ENCODE assay signal across 7 mouse cellular contexts in the genomic region with DNA sequence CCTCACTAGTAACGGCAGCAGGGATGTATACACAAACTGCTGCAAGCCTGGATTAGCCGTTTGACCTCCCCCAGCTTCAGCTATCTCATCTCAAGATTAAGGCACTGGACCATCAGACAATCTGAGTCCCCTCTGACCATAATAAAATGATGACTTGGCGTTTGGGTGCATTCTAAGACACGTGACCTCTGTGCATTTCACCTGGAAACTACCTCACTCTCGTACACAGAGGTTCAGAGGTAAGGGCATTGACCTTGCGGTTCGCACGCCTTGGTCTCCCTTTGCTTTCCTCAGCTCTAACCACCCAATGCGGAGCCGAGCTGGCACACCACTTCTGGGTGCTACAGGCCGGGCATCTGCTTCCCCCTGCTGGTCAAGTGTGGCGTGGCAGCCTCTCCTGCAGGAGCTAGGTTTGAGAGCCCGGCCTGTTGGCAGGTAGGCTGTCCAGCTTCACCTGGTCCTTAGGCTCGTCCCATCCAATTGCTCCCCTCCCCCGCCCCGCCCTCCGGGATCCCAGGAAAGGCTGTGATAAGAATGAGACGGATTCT. TPM values are rescaled to one million over a fixed set of nuclear protein-coding genes. Genes with fewer than 3 reads are reported as not detected.
A peak's percentile ranks its signal among the peaks of the same experiment; 100 is the strongest.
DNase-seq lines count a peak whose midpoint lies in the region; ATAC-seq and TF ChIP-seq lines count a peak whose summit lies in the region.

No protein-coding gene starts in this region.

- no peak overlapping the region for H3K27ac ChIP-seq in embryonic facial prominence, embryonic 12.5 days
- H3K27ac ChIP-seq in limb, embryonic 12.5 days: no peak overlapping the region
- no peak overlapping the region for H3K27ac ChIP-seq in midbrain, embryonic 14.5 days (replicated peaks; ENCODE audit: low read depth, low read length)
- H3K27ac ChIP-seq in small intestine, adult 2 months (ENCODE audit: insufficient read depth, low read depth, low read length): no peak overlapping the region

- peak; percentile 96 for TF ChIP-seq CTCF in small intestine, adult 2 months (IDR thresholded peaks at IDR 0.05; ENCODE audit: extremely low read depth, insufficient read length, insufficient replicate concordance, low read depth, low read length)

- peak overlapping the region; percentile 8; the same call in 1 of the 2 replicates for H3K4me2 ChIP-seq in embryonic facial prominence, embryonic 12.5 days (replicated peaks)
- H3K4me2 ChIP-seq in limb, embryonic 12.5 days: peak overlapping the region; percentile 40
- no peak overlapping the region for H3K4me2 ChIP-seq in midbrain, embryonic 14.5 days (ENCODE audit: low read length)

- H3K4me1 ChIP-seq in embryonic facial prominence, embryonic 12.5 days: peaks cover 5% of the 10 kb centered on the region; the same call in 1 of the 2 replicates
- H3K4me1 ChIP-seq in limb, embryonic 12.5 days (replicated peaks): peaks cover 38% of the 10 kb centered on the region
- 0 out of 2 replicates have a peak, but pooled peaks cover 7% of the 10 kb centered on the region for H3K4me1 ChIP-seq in midbrain, embryonic 14.5 days (ENCODE audit: control insufficient read depth, insufficient read depth, low read length)
- H3K4me1 ChIP-seq in small intestine, adult 2 months (ENCODE audit: control insufficient read depth, insufficient read depth, insufficient read length, low read length): no peaks in the 10 kb centered on the region; the same call in 1 of the 2 replicates

- no peaks in the 10 kb centered on the region for H3K36me3 ChIP-seq in embryonic facial prominence, embryonic 12.5 days
- no peaks in the 10 kb centered on the region for H3K36me3 ChIP-seq in limb, embryonic 12.5 days
- H3K36me3 ChIP-seq in midbrain, embryonic 14.5 days (ENCODE audit: control insufficient read depth, insufficient read depth, low read length): no peaks in the 10 kb centered on the region
- no peaks in the 10 kb centered on the region for H3K36me3 ChIP-seq in small intestine, adult 2 months (ENCODE audit: control insufficient read depth, insufficient read depth, low read length)

- H3K4me3 ChIP-seq in embryonic facial prominence, embryonic 12.5 days: no peak overlapping the region
- H3K4me3 ChIP-seq in limb, embryonic 12.5 days (replicated peaks): no peak overlapping the region
- no peak overlapping the region for H3K4me3 ChIP-seq in midbrain, embryonic 14.5 days (replicated peaks; ENCODE audit: low read depth, low read length)
- no peak overlapping the region for H3K4me3 ChIP-seq in small intestine, adult 2 months (ENCODE audit: low read depth, low read length)

- no peak for TF ChIP-seq POLR2A in small intestine, adult 2 months (IDR thresholded peaks at IDR 0.05; ENCODE audit: low read depth, low read length)

- H3K9ac ChIP-seq in embryonic facial prominence, embryonic 12.5 days: no peak overlapping the region
- H3K9ac ChIP-seq in limb, embryonic 12.5 days (replicated peaks): no peak overlapping the region
- H3K9ac ChIP-seq in midbrain, embryonic 14.5 days (replicated peaks; ENCODE audit: low read length): no peak overlapping the region

- 0 out of 2 replicates have a peak, but pooled peaks have one; percentile 11 for ATAC-seq in embryonic facial prominence, embryonic 12.5 days (ENCODE audit: insufficient number of reproducible peaks, insufficient read depth, low FRiP score, low TSS enrichment)
- peak; percentile 65 for ATAC-seq in limb, embryonic 12.5 days (ENCODE audit: insufficient number of reproducible peaks, insufficient read depth, low FRiP score, low TSS enrichment, low read depth)
- ATAC-seq in midbrain, embryonic 14.5 days (ENCODE audit: low FRiP score, low TSS enrichment): peak; percentile 65; the same call in 1 of the 2 replicates

- 1% methylated on average over 18 of the region's 18 CpGs for WGBS in embryonic facial prominence, embryonic 12.5 days
- WGBS in limb, embryonic 12.5 days: under 1% methylated on average over 18 of the region's 18 CpGs
- 2% methylated on average over 18 of the region's 18 CpGs for WGBS in midbrain, embryonic 14.5 days
- WGBS in small intestine, adult 2 months: 2% methylated on average over 18 of the region's 18 CpGs

- DNase-seq in adrenal gland, postnatal 25 days: peak; percentile 92
- DNase-seq in heart, adult 8-10 months (ENCODE audit: low spot score): peak; percentile 84
- peak; percentile 90 to 97 for DNase-seq in kidney, adult 8-10 months
- peak; percentile 93 for DNase-seq in midbrain, embryonic 14.5 days

- H3K9me3 ChIP-seq in embryonic facial prominence, embryonic 12.5 days: no peaks in the 10 kb centered on the region
- H3K9me3 ChIP-seq in limb, embryonic 12.5 days: no peaks in the 10 kb centered on the region
- no peaks in the 10 kb centered on the region for H3K9me3 ChIP-seq in midbrain, embryonic 14.5 days (ENCODE audit: control insufficient read depth, low read length)

- peaks cover 95% of the 10 kb centered on the region for H3K27me3 ChIP-seq in embryonic facial prominence, embryonic 12.5 days
- H3K27me3 ChIP-seq in limb, embryonic 12.5 days: peaks cover 93% of the 10 kb centered on the region
- peaks cover 91% of the 10 kb centered on the region for H3K27me3 ChIP-seq in midbrain, embryonic 14.5 days (ENCODE audit: control insufficient read depth, insufficient read depth, low read length)
- peaks cover 17% of the 10 kb centered on the region for H3K27me3 ChIP-seq in small intestine, adult 2 months (ENCODE audit: control insufficient read depth, insufficient read depth, low read length)

RNA-seq across cellular contexts. Expression of gene Smug1, which starts 10.1 kb away (rescaled TPM):
- 12.1 and 19.9 TPM in 2 replicates for total RNA-seq in adrenal gland, postnatal 25 days (2021)
- 16.6 and 18.8 TPM in 2 replicates for polyA plus RNA-seq in embryonic facial prominence, embryonic 12.5 days (2016; fragmentation: Nextera tagmentation; extraction: Ambion mirVana)
- total RNA-seq in heart, adult 8-10 months (2022): 10 to 100 TPM; 10.4 to 16.8 (median 15.2) TPM
- 14.6 and 15.2 TPM in 2 replicates for polyA plus RNA-seq in limb, embryonic 12.5 days (2016; fragmentation: Nextera tagmentation; extraction: Ambion mirVana)
- polyA plus RNA-seq in midbrain, embryonic 14.5 days (2014; fragmentation: Nextera tagmentation; extraction: Ambion mirVana): 22.7 and 25.0 TPM in 2 replicates
- 9.1 and 9.8 TPM in 2 replicates for polyA plus RNA-seq in small intestine, adult 2 months (2012; rRNA removed)

Comparison
In these comparisons a context has a peak if more than half of its experiments do, and no peak if none do; other contexts are left out.
1. ATAC-seq: peak in every context shown above with its lines; median percentile 65 in limb, embryonic 12.5 days; 65 in midbrain, embryonic 14.5 days; 11 in embryonic facial prominence, embryonic 12.5 days.